Mouse (Mus musculus) spleen, adult 12 weeks (tissue): ENCODE results near the gene Trak1.
"Not testable (repeated sequence)": the region's sequence is repeated elsewhere in the genome, so short reads cannot be mapped to it uniquely, and the experiment has no call there.

Source experiments
- DNase-seq: peaks from one replicate; pipeline ENCODE4 v3.0.0; 2022; ENCODE audit warnings: low spot score

Trak1 gene

GRCm38 (mm10) chr9:121320433-121320832, 23.1 kb downstream of the Trak1 start:
- no peak for DNase-seq

- DNase-seq: no peak
Observed at GRCm38 (mm10) chr9:121321118-121321517, 23.8 kb downstream of the Trak1 start.

- no peak for DNase-seq
Observed at GRCm38 (mm10) chr9:121322034-121322433, 24.7 kb downstream of the Trak1 start.

GRCm38 (mm10) chr9:121328342-121328741, 31.0 kb downstream of the Trak1 start:
- DNase-seq: not testable (repeated sequence)

- no peak for DNase-seq
Observed at GRCm38 (mm10) chr9:121329181-121329580, 31.9 kb downstream of the Trak1 start.

GRCm38 (mm10) chr9:121330065-121330464, 32.8 kb downstream of the Trak1 start:
- DNase-seq: no peak

GRCm38 (mm10) chr9:121331438-121331837, 34.1 kb downstream of the Trak1 start:
- DNase-seq: no peak

- no peak for DNase-seq
Observed at GRCm38 (mm10) chr9:121331878-121332630, 34.8 kb downstream of the Trak1 start.

- DNase-seq: no peak
Observed at GRCm38 (mm10) chr9:121333559-121333958, 36.3 kb downstream of the Trak1 start.

- DNase-seq: no peak
Observed at GRCm38 (mm10) chr9:121334311-121334851, 37.1 kb downstream of the Trak1 start.

GRCm38 (mm10) chr9:121335568-121335967, 38.3 kb downstream of the Trak1 start:
- DNase-seq: no peak

- no peak for DNase-seq
Observed at GRCm38 (mm10) chr9:121336324-121336946, 39.1 kb downstream of the Trak1 start.

- DNase-seq: no peak
Observed at GRCm38 (mm10) chr9:121337216-121337937, 40.1 kb downstream of the Trak1 start.

GRCm38 (mm10) chr9:121337938-121338289, 40.6 kb downstream of the Trak1 start:
- DNase-seq: no peak

GRCm38 (mm10) chr9:121341832-121342231, 44.5 kb downstream of the Trak1 start:
- no peak for DNase-seq

GRCm38 (mm10) chr9:121342510-121343110, 45.3 kb downstream of the Trak1 start:
- DNase-seq: no peak

- no peak for DNase-seq
Observed at GRCm38 (mm10) chr9:121343122-121343876, 46.0 kb downstream of the Trak1 start.

GRCm38 (mm10) chr9:121344344-121344743, 47.0 kb downstream of the Trak1 start:
- no peak for DNase-seq

- no peak for DNase-seq
Observed at GRCm38 (mm10) chr9:121345427-121346130, 48.3 kb downstream of the Trak1 start.

- no peak for DNase-seq
Observed at GRCm38 (mm10) chr9:121346635-121347034, 49.3 kb downstream of the Trak1 start.

GRCm38 (mm10) chr9:121347981-121348380, 50.7 kb downstream of the Trak1 start:
- DNase-seq: no peak
